Mouse (Mus musculus): Measurements from ENCODE around the gene Fem1b. TPM values are rescaled to one million over a fixed set of nuclear protein-coding genes. Genes with fewer than 3 reads are reported as not detected.

Gene Fem1b
- polyA plus RNA-seq, 1 experiment from 2014 or later, result 37.6 TPM

- H3K4me3 ChIP-seq (ENCODE audit: low read depth, low read length), result no peak overlapping the region
- WGBS, result 69% methylated on average over 2 of the region's 2 CpGs
- H3K27me3 ChIP-seq (ENCODE audit: insufficient read depth, low read length), result no peaks in the 10 kb centered on the region
- DNase-seq (no peak), ATAC-seq (ENCODE audit: insufficient read depth) (no peak)
- no peak overlapping the region for H3K27ac ChIP-seq (ENCODE audit: low read depth)
- peaks cover 12% of the 10 kb centered on the region; the same call in 1 of the 2 replicates for H3K4me1 ChIP-seq (ENCODE audit: insufficient read depth)
- no peak overlapping the region for H3K9ac ChIP-seq
- no peaks in the 10 kb centered on the region for H3K9me3 ChIP-seq (ENCODE audit: low read depth, low read length)
- TF ChIP-seq CTCF (IDR thresholded peaks at IDR 0.05; ENCODE audit: low read depth), result no peak
- peaks cover 25% of the 10 kb centered on the region; the same call in 1 of the 2 replicates for H3K36me3 ChIP-seq (ENCODE audit: insufficient read depth)
- no peak overlapping the region for H3K4me2 ChIP-seq
Measured at GRCm38 (mm10) chr9:62851571-62851970, 39.8 kb upstream of the Fem1b start.

GRCm38 (mm10) chr9:62848641-62849040 lies 36.9 kb upstream of the Fem1b start:
- WGBS, result 87% methylated on average over 3 of the region's 3 CpGs
- Histone ChIP-seq H3K27me3 (ENCODE audit: insufficient read depth, low read length) (no peaks in the 10 kb centered on the region), H3K27ac (ENCODE audit: low read depth) (no peak overlapping the region), H3K9ac (no peak overlapping the region), H3K4me2 (no peak overlapping the region), H3K4me3 (ENCODE audit: low read depth, low read length) (no peak overlapping the region), H3K4me1 (ENCODE audit: insufficient read depth) (0 out of 2 replicates have a peak, but pooled peaks cover 6% of the 10 kb centered on the region), H3K36me3 (ENCODE audit: insufficient read depth) (peaks cover 25% of the 10 kb centered on the region; the same call in 1 of the 2 replicates), H3K9me3 (ENCODE audit: low read depth, low read length) (no peaks in the 10 kb centered on the region)
- DNase-seq (no peak), ATAC-seq (ENCODE audit: insufficient read depth) (no peak)
- no peak for TF ChIP-seq CTCF (IDR thresholded peaks at IDR 0.05; ENCODE audit: low read depth)

- H3K9me3 ChIP-seq (ENCODE audit: low read depth, low read length), result no peaks in the 10 kb centered on the region
- H3K27me3 ChIP-seq (ENCODE audit: insufficient read depth, low read length), result no peaks in the 10 kb centered on the region
- TF ChIP-seq CTCF (IDR thresholded peaks at IDR 0.05; ENCODE audit: low read depth), result peak; percentile 99
- 0 out of 2 replicates have a peak, but pooled peaks cover 6% of the 10 kb centered on the region for H3K4me1 ChIP-seq (ENCODE audit: insufficient read depth)
- peak; percentile 61 for ATAC-seq (ENCODE audit: insufficient read depth)
- peak; percentile 94 for DNase-seq
- peaks cover 25% of the 10 kb centered on the region; the same call in 1 of the 2 replicates for H3K36me3 ChIP-seq (ENCODE audit: insufficient read depth)
- WGBS, result 1% methylated on average over 3 of the region's 3 CpGs
- no peak overlapping the region for H3K4me3 ChIP-seq (ENCODE audit: low read depth, low read length)
- no peak overlapping the region for H3K27ac ChIP-seq (ENCODE audit: low read depth)
- no peak overlapping the region for H3K4me2 ChIP-seq
- H3K9ac ChIP-seq, result no peak overlapping the region
Measured at GRCm38 (mm10) chr9:62847694-62848093, 36.0 kb upstream of the Fem1b start.

GRCm38 (mm10) chr9:62844461-62844860 lies 32.7 kb upstream of the Fem1b start:
- Histone ChIP-seq H3K27ac (ENCODE audit: low read depth) (no peak overlapping the region), H3K9me3 (ENCODE audit: low read depth, low read length) (no peaks in the 10 kb centered on the region), H3K4me2 (no peak overlapping the region), H3K4me3 (ENCODE audit: low read depth, low read length) (no peak overlapping the region), H3K9ac (no peak overlapping the region), H3K4me1 (ENCODE audit: insufficient read depth) (0 out of 2 replicates have a peak, but pooled peaks cover 6% of the 10 kb centered on the region), H3K36me3 (ENCODE audit: insufficient read depth) (0 out of 2 replicates have a peak, but pooled peaks cover 15% of the 10 kb centered on the region), H3K27me3 (ENCODE audit: insufficient read depth, low read length) (no peaks in the 10 kb centered on the region)
- TF ChIP-seq CTCF (IDR thresholded peaks at IDR 0.05; ENCODE audit: low read depth), result no peak
- DNase-seq (no peak), ATAC-seq (ENCODE audit: insufficient read depth) (no peak)
- 91% methylated on average over 5 of the region's 5 CpGs for WGBS

GRCm38 (mm10) chr9:62843356-62844024 lies 31.8 kb upstream of the Fem1b start:
- Histone ChIP-seq H3K9me3 (ENCODE audit: low read depth, low read length) (no peaks in the 10 kb centered on the region), H3K36me3 (ENCODE audit: insufficient read depth) (0 out of 2 replicates have a peak, but pooled peaks cover 8% of the 10 kb centered on the region), H3K4me2 (no peak overlapping the region), H3K4me3 (ENCODE audit: low read depth, low read length) (no peak overlapping the region), H3K27ac (ENCODE audit: low read depth) (no peak overlapping the region), H3K9ac (no peak overlapping the region), H3K4me1 (ENCODE audit: insufficient read depth) (0 out of 2 replicates have a peak, but pooled peaks cover 6% of the 10 kb centered on the region), H3K27me3 (ENCODE audit: insufficient read depth, low read length) (no peaks in the 10 kb centered on the region)
- 74% methylated on average over 10 of the region's 10 CpGs for WGBS
- no peak for ATAC-seq (ENCODE audit: insufficient read depth)
- no peak for TF ChIP-seq CTCF (IDR thresholded peaks at IDR 0.05; ENCODE audit: low read depth)
- DNase-seq, result no peak

GRCm38 (mm10) chr9:62839172-62839770 lies 27.5 kb upstream of the Fem1b start:
- peak overlapping the region; percentile 70 for H3K4me3 ChIP-seq (ENCODE audit: low read depth, low read length)
- peak; percentile 6; the same call in 1 of the 2 replicates for ATAC-seq (ENCODE audit: insufficient read depth)
- no peaks in the 10 kb centered on the region for H3K9me3 ChIP-seq (ENCODE audit: low read depth, low read length)
- no peaks in the 10 kb centered on the region for H3K36me3 ChIP-seq (ENCODE audit: insufficient read depth)
- peak overlapping the region; percentile 93 for H3K9ac ChIP-seq
- no peak for DNase-seq
- TF ChIP-seq CTCF (IDR thresholded peaks at IDR 0.05; ENCODE audit: low read depth), result no peak
- 0 out of 2 replicates have a peak, but pooled peaks cover 6% of the 10 kb centered on the region for H3K4me1 ChIP-seq (ENCODE audit: insufficient read depth)
- peak overlapping the region; percentile 83 for H3K4me2 ChIP-seq
- peak overlapping the region; percentile 90 for H3K27ac ChIP-seq (ENCODE audit: low read depth)
- WGBS, result 6% methylated on average over 14 of the region's 14 CpGs
- H3K27me3 ChIP-seq (ENCODE audit: insufficient read depth, low read length), result no peaks in the 10 kb centered on the region

Data from lung, embryonic 14.5 days (tissue).